Mouse (Mus musculus) ZHBTc4 (cell line): ENCODE measurements at regions not wholly inside any gene's neighbourhood (a gene's known extent, or its start where the extent isn't known, plus 50 kb on each side); places are given as distances from the start of the nearest gene placed in this dataset.

ENCODE experiments used
- DNase-seq: peaks from one replicate; pipeline ENCODE4 v3.0.0-alpha.2; 2011; ENCODE audit warnings: low read depth, low spot score

- no peak for DNase-seq
Observed at GRCm38 (mm10) chr6:102780830-102781229, 207.9 kb upstream of the Cntn3 start.

GRCm38 (mm10) chr6:102774580-102774979 lies 201.7 kb upstream of the Cntn3 start:
- DNase-seq, result no peak

- no peak for DNase-seq
Observed at GRCm38 (mm10) chr6:102762357-102762756, 189.5 kb upstream of the Cntn3 start.

GRCm38 (mm10) chr6:102755010-102755409 lies 182.1 kb upstream of the Cntn3 start:
- DNase-seq, result no peak

- peak; percentile 4 for DNase-seq
Observed at GRCm38 (mm10) chr6:102750161-102750560, 177.3 kb upstream of the Cntn3 start.

- DNase-seq, result peak; percentile 85
Observed at GRCm38 (mm10) chr6:102746440-102746839, 173.5 kb upstream of the Cntn3 start.

- peak; percentile 80 for DNase-seq
Observed at GRCm38 (mm10) chr6:102737237-102737636, 164.3 kb upstream of the Cntn3 start.

- peak; percentile 27 for DNase-seq
Observed at GRCm38 (mm10) chr6:102733751-102734150, 160.8 kb upstream of the Cntn3 start.

GRCm38 (mm10) chr6:102731995-102732394 lies 159.1 kb upstream of the Cntn3 start:
- DNase-seq, result peak; percentile 65

GRCm38 (mm10) chr6:102725751-102726150 lies 152.8 kb upstream of the Cntn3 start:
- DNase-seq, result no peak

GRCm38 (mm10) chr6:102724315-102724714 lies 151.4 kb upstream of the Cntn3 start:
- no peak for DNase-seq

- no peak for DNase-seq
Observed at GRCm38 (mm10) chr6:102706862-102707261, 134.0 kb upstream of the Cntn3 start.
